Mouse (Mus musculus) neutrophil, adult 5-6 weeks (primary cell): ENCODE results near the gene Ssxb9. TPM values are rescaled to one million over a fixed set of nuclear protein-coding genes. Genes with fewer than 3 reads are reported as not detected.
"Not testable (repeated sequence)": the region's sequence is repeated elsewhere in the genome, so short reads cannot be mapped to it uniquely, and the experiment has no call there.

ENCODE experiments used
- ATAC-seq: fragments of 151-379, 151-347 bp; 2 replicates; pipeline ENCODE4 v1.8.0; 2017; ENCODE audit warnings: mild to moderate bottlenecking, moderate TSS enrichment; ENCODE audit not compliant: insufficient number of reproducible peaks, poor library complexity, low FRiP score, severe bottlenecking; ENCODE audit errors: extremely low read depth
- total RNA-seq: library from RNA; stranded (forward); fragments of 200-1000 nt; gene quantifications from 2 replicates; pipeline ENCODE4 v1.2.3, GENCODE M21; 2017

The Ssxb9 gene
- total RNA-seq, result not detected in 2 replicates

- not testable (repeated sequence) for ATAC-seq
These were observed at the start of gene Ssxb9 for GRCm38 (mm10) chrX:8366678-8367077. Ssxb9 (plus strand) TSS chrX:8366978.

- ATAC-seq, result no peak
These were observed 39.7 kb upstream of the Ssxb9 start, which contains the start of gene Ssxb10 for GRCm38 (mm10) chrX:8327124-8327523. Ssxb10 (plus strand) TSS chrX:8327424.

GRCm38 (mm10) chrX:8413005-8413404 is 46.2 kb downstream of the Ssxb9 start, which contains the start of gene Ssxb1:
Ssxb1 (plus strand) TSS chrX:8413305.
- ATAC-seq, result not testable (repeated sequence)

Other genes starting within 250 kb of the Ssxb9 start
- gene Wdr13, start 234.1 kb upstream of the Ssxb9 start, total RNA-seq, result 55.2 and 56.3 TPM in 2 replicates
- 390 and 446 TPM in 2 replicates for gene Rbm3, start 221.1 kb upstream of the Ssxb9 start, total RNA-seq
- 12.0 and 12.8 TPM in 2 replicates for gene Tbc1d25, start 190.8 kb upstream of the Ssxb9 start, total RNA-seq
- 47.1 and 50.1 TPM in 2 replicates for gene Ebp, start 173.5 kb upstream of the Ssxb9 start, total RNA-seq
- gene Porcn, start 160.5 kb upstream of the Ssxb9 start, total RNA-seq, result 0.23 TPM in 1 of 2 replicates, not detected in the other
- 8.7 and 15.9 TPM in 2 replicates for gene Ftsj1, start 114.6 kb upstream of the Ssxb9 start, total RNA-seq
- gene Slc38a5, start 95.8 kb upstream of the Ssxb9 start, total RNA-seq, result 0.49 TPM in 1 of 2 replicates, not detected in the other
- gene Ssxb10, start 39.6 kb upstream of the Ssxb9 start, total RNA-seq, result not detected in 2 replicates
- not detected in 2 replicates for gene Ssxb1, start 46.3 kb downstream of the Ssxb9 start, total RNA-seq
- gene Ssxb2, start 94.7 kb downstream of the Ssxb9 start, total RNA-seq, result not detected in 2 replicates
- not detected in 2 replicates for gene Gm14459, start 158.0 kb downstream of the Ssxb9 start, total RNA-seq
- gene Ssxb6, start 181.3 kb downstream of the Ssxb9 start, total RNA-seq, result not detected in 2 replicates
- not detected in 2 replicates for gene Ssxb3, start 224.8 kb downstream of the Ssxb9 start, total RNA-seq